Comparison of ENCODE assay signal across 8 mouse cellular contexts in the genomic region with DNA sequence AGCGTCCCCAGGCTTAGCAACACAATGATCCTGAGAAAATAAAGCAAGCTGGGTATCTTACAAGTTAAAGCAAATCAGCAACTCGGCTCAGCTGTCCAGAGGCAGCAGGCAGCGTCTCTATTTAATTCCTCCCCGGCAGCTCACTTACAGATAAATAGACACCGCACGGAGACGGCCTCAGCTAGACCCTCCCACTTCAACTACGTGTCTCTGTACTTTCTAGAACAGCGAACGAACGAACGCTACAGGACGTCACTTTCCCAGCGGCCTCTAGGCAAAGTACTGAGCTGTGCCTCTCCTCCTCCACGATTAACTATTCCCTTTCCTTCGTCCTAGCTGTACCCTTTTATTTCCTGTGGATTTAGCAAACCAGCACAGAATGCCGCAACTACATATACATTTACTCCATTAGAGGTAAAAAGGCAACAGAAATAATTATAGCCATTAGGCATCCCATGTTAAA. TPM values are rescaled to one million over a fixed set of nuclear protein-coding genes. Genes with fewer than 3 reads are reported as not detected.
DNase-seq lines count a peak whose midpoint lies in the region; ATAC-seq and TF ChIP-seq lines count a peak whose summit lies in the region.

No protein-coding gene starts in this region.

- ATAC-seq in embryonic facial prominence, embryonic 15.5 days (ENCODE audit: insufficient number of reproducible peaks, low FRiP score, low TSS enrichment, low read depth): peak; percentile 97
- peak; percentile 94 for ATAC-seq in kidney, embryonic 15.5 days (replicated peaks; ENCODE audit: low FRiP score)
- ATAC-seq in monocyte, adult 5-6 weeks (replicated peaks; ENCODE audit: insufficient number of reproducible peaks, low FRiP score, low TSS enrichment, poor library complexity, severe bottlenecking): peak; percentile 98

- H3K4me3 ChIP-seq in bone marrow, adult 2 months (replicated peaks; ENCODE audit: control insufficient read depth, low read depth, low read length): peak overlapping the region; percentile 36
- H3K4me3 ChIP-seq in embryonic facial prominence, embryonic 15.5 days (replicated peaks): peak overlapping the region; percentile 54
- H3K4me3 ChIP-seq in heart, embryonic 10.5 days: peak overlapping the region; percentile 64
- H3K4me3 ChIP-seq in kidney, embryonic 15.5 days (replicated peaks): peak overlapping the region; percentile 52

- H3K27me3 ChIP-seq in embryonic facial prominence, embryonic 15.5 days: no peaks in the 10 kb centered on the region
- no peaks in the 10 kb centered on the region for H3K27me3 ChIP-seq in heart, embryonic 10.5 days (ENCODE audit: insufficient read depth, poor library complexity, severe bottlenecking)
- no peaks in the 10 kb centered on the region for H3K27me3 ChIP-seq in kidney, embryonic 15.5 days

- no peaks in the 10 kb centered on the region for H3K9me3 ChIP-seq in embryonic facial prominence, embryonic 15.5 days (replicated peaks)
- H3K9me3 ChIP-seq in heart, embryonic 10.5 days: no peaks in the 10 kb centered on the region
- no peaks in the 10 kb centered on the region for H3K9me3 ChIP-seq in kidney, embryonic 15.5 days (replicated peaks)

- H3K27ac ChIP-seq in bone marrow, adult 2 months (ENCODE audit: control insufficient read depth, insufficient read depth, low read depth, low read length, poor library complexity): peak overlapping the region; percentile 21; the same call in 1 of the 2 replicates
- peak overlapping the region; percentile 92 for H3K27ac ChIP-seq in embryonic facial prominence, embryonic 15.5 days (replicated peaks)
- peak overlapping the region; percentile 86 for H3K27ac ChIP-seq in heart, embryonic 10.5 days
- peak overlapping the region; percentile 90 for H3K27ac ChIP-seq in kidney, embryonic 15.5 days

- no peak for TF ChIP-seq CTCF in bone marrow, adult 2 months (IDR thresholded peaks at IDR 0.05; ENCODE audit: control insufficient read depth, insufficient read depth, low read length)

- H3K36me3 ChIP-seq in embryonic facial prominence, embryonic 15.5 days: no peaks in the 10 kb centered on the region
- no peaks in the 10 kb centered on the region for H3K36me3 ChIP-seq in heart, embryonic 10.5 days
- no peaks in the 10 kb centered on the region for H3K36me3 ChIP-seq in kidney, embryonic 15.5 days

- peak; percentile 81 for TF ChIP-seq POLR2A in bone marrow, adult 2 months (IDR thresholded peaks at IDR 0.05; ENCODE audit: borderline replicate concordance, control insufficient read depth, low read depth, low read length)

- under 1% methylated on average over 17 of the region's 17 CpGs for WGBS in bone marrow, adult 2 months
- WGBS in embryonic facial prominence, embryonic 15.5 days: under 1% methylated on average over 17 of the region's 17 CpGs
- 1% methylated on average over 17 of the region's 17 CpGs for WGBS in heart, embryonic 10.5 days
- WGBS in kidney, embryonic 15.5 days: under 1% methylated on average over 17 of the region's 17 CpGs

- peak; percentile 97 for DNase-seq in 416B (ENCODE audit: low read depth)
- DNase-seq in heart, embryonic 10.5 days (ENCODE audit: low spot score): peak; percentile 97
- DNase-seq in liver: peak; percentile 93
- peak; percentile 83 to 88 for DNase-seq in spleen, postnatal 4 days (ENCODE audit: low spot score in 2 of 2)

- H3K4me1 ChIP-seq in bone marrow, adult 2 months (ENCODE audit: control insufficient read depth, insufficient read depth, low read length): no peaks in the 10 kb centered on the region
- peaks cover 9% of the 10 kb centered on the region for H3K4me1 ChIP-seq in embryonic facial prominence, embryonic 15.5 days
- peaks cover 17% of the 10 kb centered on the region for H3K4me1 ChIP-seq in heart, embryonic 10.5 days
- peaks cover 20% of the 10 kb centered on the region for H3K4me1 ChIP-seq in kidney, embryonic 15.5 days

- peak overlapping the region; percentile 39 for H3K9ac ChIP-seq in embryonic facial prominence, embryonic 15.5 days
- peak overlapping the region; percentile 61 for H3K9ac ChIP-seq in kidney, embryonic 15.5 days

- H3K4me2 ChIP-seq in embryonic facial prominence, embryonic 15.5 days (replicated peaks): peak overlapping the region; percentile 56
- peak overlapping the region; percentile 59 for H3K4me2 ChIP-seq in kidney, embryonic 15.5 days

RNA-seq across cellular contexts. Expression of a gene that starts 16.4 kb away (rescaled TPM):
- polyA plus RNA-seq in bone marrow, adult 2 months (2011; ENCODE audit: insufficient read depth, insufficient read length, low replicate concordance, missing spikeins): 25.3 and 37.8 TPM in 2 replicates
- 33.8 and 34.2 TPM in 2 replicates for polyA plus RNA-seq in embryonic facial prominence, embryonic 15.5 days (2015; fragmentation: Nextera tagmentation; extraction: Ambion mirVana)
- polyA plus RNA-seq in heart, embryonic 10.5 days (2016; fragmentation: Nextera tagmentation; extraction: Ambion mirVana): 30.5 and 32.1 TPM in 2 replicates
- 30.9 and 31.1 TPM in 2 replicates for polyA plus RNA-seq in kidney, embryonic 15.5 days (2015; fragmentation: Nextera tagmentation; extraction: Ambion mirVana)
- total RNA-seq in monocyte, adult 5-6 weeks (2017): 90.9 to 144 TPM (median 114 TPM) in 3 replicates

RNA-seq across cellular contexts. Expression of a gene that starts 16.6 kb away (rescaled TPM):
- polyA plus RNA-seq in bone marrow, adult 2 months (2011; ENCODE audit: insufficient read depth, insufficient read length, low replicate concordance, missing spikeins): 47.1 and 78.2 TPM in 2 replicates
- polyA plus RNA-seq in embryonic facial prominence, embryonic 15.5 days (2015; fragmentation: Nextera tagmentation; extraction: Ambion mirVana): 202 and 211 TPM in 2 replicates
- 179 and 249 TPM in 2 replicates for polyA plus RNA-seq in heart, embryonic 10.5 days (2016; fragmentation: Nextera tagmentation; extraction: Ambion mirVana)
- polyA plus RNA-seq in kidney, embryonic 15.5 days (2015; fragmentation: Nextera tagmentation; extraction: Ambion mirVana): 301 and 315 TPM in 2 replicates
- 165 to 273 TPM (median 214 TPM) in 3 replicates for total RNA-seq in monocyte, adult 5-6 weeks (2017)

RNA-seq across cellular contexts. Expression of a gene that starts 27.6 kb away (rescaled TPM):
- polyA plus RNA-seq in bone marrow, adult 2 months (2011; ENCODE audit: insufficient read depth, insufficient read length, low replicate concordance, missing spikeins): 4.1 TPM in 1 of 2 replicates, not detected in the other
- polyA plus RNA-seq in embryonic facial prominence, embryonic 15.5 days (2015; fragmentation: Nextera tagmentation; extraction: Ambion mirVana): 4.5 and 8.6 TPM in 2 replicates
- 4.2 and 10.8 TPM in 2 replicates for polyA plus RNA-seq in heart, embryonic 10.5 days (2016; fragmentation: Nextera tagmentation; extraction: Ambion mirVana)
- 25.4 and 30.4 TPM in 2 replicates for polyA plus RNA-seq in kidney, embryonic 15.5 days (2015; fragmentation: Nextera tagmentation; extraction: Ambion mirVana)
- 2.5 to 6.6 TPM in 2 of 3 replicates, not detected in the other for total RNA-seq in monocyte, adult 5-6 weeks (2017)

Comparison
In these comparisons a context has a peak if more than half of its experiments do, and no peak if none do; other contexts are left out.
1. Peak in every context shown above with its lines: DNase-seq, ATAC-seq, H3K4me3 ChIP-seq and H3K27ac ChIP-seq.
2. H3K27ac ChIP-seq: peak in every context shown above with its lines; median percentile 92 in embryonic facial prominence, embryonic 15.5 days; 90 in kidney, embryonic 15.5 days; 86 in heart, embryonic 10.5 days; 21 in bone marrow, adult 2 months.